Mouse (Mus musculus) embryonic stem cell, embryonic (primary cell): ENCODE data around the gene Mrpl39.

Source experiments
- CTCF ChIA-PET, 4 experiments: fragments of 300-600 bp in 2 of 4; fragments of 350-600 bp in 2 of 4; sonication (Branson Sonifier 250); formaldehyde crosslinking; loops; one replicate each; lab custom pipeline; 2022; ENCODE audit warnings: inconsistent platforms in 2 of 4; lab: Charles Lee
- POLR2A ChIA-PET, 4 experiments: fragments of 300-600 bp in 2 of 4; fragments of 350-600 bp in 2 of 4; sonication (Branson Sonifier 250); formaldehyde crosslinking; loops; one replicate each; lab custom pipeline; 2022; ENCODE audit warnings: antibody characterized with exemption in 4 of 4, inconsistent platforms in 1 of 4; lab: Charles Lee

The Mrpl39 gene

DNA sequence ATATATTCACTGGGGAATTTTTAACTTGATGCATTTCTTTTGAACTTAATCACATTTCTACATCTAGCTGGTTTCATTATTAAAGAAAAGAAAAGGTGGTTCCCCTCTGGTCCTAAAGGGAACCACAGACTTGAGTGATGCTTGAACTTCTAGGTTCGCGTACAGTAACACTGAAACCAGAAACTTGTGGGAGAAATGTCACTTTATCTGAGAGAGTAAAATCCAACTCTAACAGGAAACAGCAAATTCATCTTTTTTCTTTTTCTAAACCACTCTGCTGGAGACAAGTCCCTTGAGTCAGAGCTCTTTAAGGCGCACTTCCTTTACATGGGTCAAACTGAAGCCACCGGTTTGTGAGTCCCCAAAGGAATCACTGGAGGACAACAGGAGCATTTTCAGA lies 22.4 kb downstream of the Mrpl39 start:
- ChIA-PET POLR2A (interaction anchor here in 1 of 4 experiments (1.0 to 1.5 kb wide), 2 partner anchors 8 to 9 kb away, joined by 3 to 4 read pairs; no protein-coding TSS in a partner anchor), CTCF (no interaction called here)

DNA sequence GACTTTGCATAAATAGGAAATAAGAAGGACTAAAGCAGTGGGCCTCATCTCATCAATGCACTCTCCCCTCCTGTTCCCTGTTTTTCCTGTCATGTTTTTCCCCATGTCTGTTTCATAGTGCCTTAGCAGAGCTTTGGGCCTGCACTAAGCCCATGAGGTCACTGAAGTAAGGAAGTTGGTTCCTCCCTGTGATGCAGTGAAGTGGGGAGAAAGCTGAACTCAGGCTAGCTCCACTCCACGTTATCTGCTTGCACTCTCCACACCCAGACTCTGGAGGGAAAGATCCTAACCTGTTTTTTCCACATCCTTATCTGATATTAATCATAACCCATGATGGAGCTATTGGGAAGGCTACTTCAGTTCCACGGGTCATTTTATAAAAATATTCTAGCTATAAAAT lies 26.9 kb downstream of the Mrpl39 start:
- CTCF ChIA-PET: no interaction called here
- POLR2A ChIA-PET: interaction anchor here in 2 of 4 experiments (0.6 to 1.4 kb wide), 2 partner anchors 10 to 25 kb away, joined by 3 read pairs; no protein-coding TSS in a partner anchor

GRCm38 (mm10) chr16:84707802-84708201 lies 27.7 kb downstream of the Mrpl39 start:
- ChIA-PET CTCF (no interaction called here), POLR2A (no interaction called here)

DNA sequence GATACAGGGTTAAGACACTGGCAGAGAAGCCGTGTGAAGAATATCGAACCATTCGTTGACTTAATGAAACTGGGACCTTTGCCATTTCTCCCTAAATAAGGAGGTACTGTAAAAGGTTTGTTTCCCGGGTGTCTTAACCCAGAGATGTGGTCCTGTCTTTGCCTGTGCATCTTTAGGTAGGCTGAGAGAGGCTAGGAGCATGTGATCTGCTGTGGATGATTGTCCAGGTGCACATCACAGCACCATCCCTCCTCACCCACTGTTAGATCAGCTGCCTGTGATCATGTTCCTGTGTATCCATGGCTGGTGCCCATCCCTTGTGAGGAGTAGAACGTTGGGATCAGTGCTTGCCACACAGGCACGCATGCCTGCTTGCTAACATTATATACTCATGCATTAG lies 29.0 kb downstream of the Mrpl39 start:
- POLR2A ChIA-PET: no interaction called here
- CTCF ChIA-PET: interaction anchor here in 1 of 4 experiments (0.5 kb wide), 1 partner anchor 71 kb away, joined by 3 read pairs; no protein-coding TSS in a partner anchor

DNA sequence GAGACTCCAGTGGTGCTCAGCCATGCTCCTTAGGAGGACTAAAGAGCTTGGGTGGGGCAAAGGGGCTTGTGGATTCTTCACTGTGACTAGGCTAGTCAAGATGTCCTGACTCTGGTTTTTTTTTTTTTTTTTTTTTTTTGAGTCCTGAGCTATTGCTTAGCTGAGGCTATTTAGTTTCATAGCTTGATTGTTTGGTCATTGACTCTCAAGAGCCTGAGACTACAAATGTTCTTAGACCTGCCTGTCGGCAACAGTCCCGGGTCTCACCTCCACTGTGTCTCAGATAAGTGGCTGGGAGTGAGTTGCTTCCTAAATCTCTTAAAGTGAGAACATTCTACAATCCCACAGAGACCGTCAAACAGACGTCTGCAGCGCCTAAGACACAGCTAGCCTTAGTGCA lies 30.0 kb downstream of the Mrpl39 start:
- POLR2A ChIA-PET: interaction anchor here in 1 of 4 experiments (0.6 to 0.7 kb wide), 2 partner anchors 215 to 474 kb away, joined by 4 to 5 read pairs; no protein-coding TSS in a partner anchor
- CTCF ChIA-PET: no interaction called here

DNA sequence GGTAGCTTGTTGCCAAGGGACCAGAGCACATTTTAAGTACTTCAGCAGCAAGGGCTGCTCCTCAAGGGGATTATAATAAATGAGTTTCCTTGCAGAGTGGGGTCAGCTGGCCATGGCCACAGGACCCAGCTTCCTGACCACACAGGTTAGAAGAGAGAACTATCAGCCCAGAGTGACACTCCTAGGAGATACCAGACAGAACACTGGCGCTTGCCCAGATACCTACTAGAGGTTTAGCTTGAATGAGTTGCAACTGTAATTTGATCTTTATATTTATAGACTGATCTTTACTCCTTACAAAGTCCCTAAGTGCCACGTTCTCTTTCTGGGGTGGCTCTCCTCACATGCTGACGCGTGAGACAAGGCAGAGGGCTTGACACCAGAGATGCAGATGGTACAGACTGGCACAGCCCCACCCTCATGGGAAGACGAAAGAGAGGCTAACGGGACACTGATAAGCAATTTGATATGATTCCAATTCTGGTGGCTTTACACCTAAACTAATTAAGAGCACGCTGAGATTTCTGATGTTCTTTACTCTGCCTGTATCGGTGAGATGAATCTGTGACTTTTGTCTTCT lies 30.8 kb downstream of the Mrpl39 start:
- POLR2A ChIA-PET: interaction anchor here in 2 of 4 experiments (0.6 to 1.1 kb wide), 7 partner anchors 9 to 467 kb away, joined by 3 to 8 read pairs (median 3); partner anchors contain the start of gene Jam2 (in 1 of the 2)
- CTCF ChIA-PET: no interaction called here

DNA sequence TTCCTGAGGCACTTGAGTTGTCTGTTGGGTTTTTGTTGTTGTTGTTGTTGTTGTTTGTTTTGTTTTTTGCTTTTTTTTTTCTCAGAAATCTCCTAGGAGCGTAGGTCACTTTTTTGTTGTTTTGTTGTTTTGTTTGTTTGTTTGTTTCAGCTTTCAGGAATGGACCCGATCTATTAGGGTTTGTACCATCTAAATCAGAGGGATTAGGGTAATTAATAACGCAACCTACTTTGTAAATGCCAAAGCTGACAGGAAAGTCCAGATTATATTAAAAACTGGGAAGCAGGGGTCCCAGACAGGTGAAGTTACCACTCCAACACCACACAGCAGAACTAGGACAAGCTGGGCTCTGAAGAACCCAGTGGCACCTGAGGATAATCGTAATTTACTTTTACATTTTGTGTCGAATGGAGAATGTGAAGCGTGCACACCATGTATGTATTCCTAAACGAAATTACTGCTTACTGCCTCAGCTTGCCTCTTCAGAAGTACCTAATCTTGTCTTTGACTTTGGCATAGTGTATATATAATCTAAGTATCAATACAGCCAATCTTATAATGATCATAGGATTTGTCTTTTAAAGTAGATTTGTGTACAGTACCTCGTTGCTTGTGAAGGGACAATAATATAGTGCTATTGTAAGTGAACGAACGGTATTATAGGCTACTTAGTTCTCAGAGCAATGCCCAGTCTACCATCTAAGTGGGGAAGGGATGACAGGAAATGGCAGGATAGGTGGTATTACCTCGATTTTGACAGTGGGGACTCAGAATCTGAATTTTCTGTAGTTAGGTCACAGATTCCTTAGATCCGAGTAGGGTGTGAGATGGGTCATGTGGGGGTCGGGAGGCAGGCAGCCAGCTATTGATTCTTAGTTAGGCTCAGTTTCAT lies 31.5 kb downstream of the Mrpl39 start:
- ChIA-PET POLR2A (interaction anchor here in 2 of 4 experiments (0.7 to 1.1 kb wide), 8 partner anchors 9 to 171 kb away, joined by 3 to 4 read pairs (median 3); partner anchors contain the start of gene Jam2 (in 1 of the 2)), CTCF (no interaction called here)

- POLR2A ChIA-PET: interaction anchor here in 2 of 4 experiments (0.7 to 1.5 kb wide), 6 partner anchors 13 to 172 kb away, joined by 3 read pairs; partner anchors contain the start of gene Jam2 (in 1 of the 2)
- CTCF ChIA-PET: no interaction called here
Observed at GRCm38 (mm10) chr16:84703129-84703768, 32.3 kb downstream of the Mrpl39 start.

- POLR2A ChIA-PET: interaction anchor here in 2 of 4 experiments (1.5 kb wide), 2 partner anchors 12 to 22 kb away, joined by 3 to 4 read pairs; no protein-coding TSS in a partner anchor
- CTCF ChIA-PET: no interaction called here
Observed at GRCm38 (mm10) chr16:84702230-84703128, 33.1 kb downstream of the Mrpl39 start.

DNA sequence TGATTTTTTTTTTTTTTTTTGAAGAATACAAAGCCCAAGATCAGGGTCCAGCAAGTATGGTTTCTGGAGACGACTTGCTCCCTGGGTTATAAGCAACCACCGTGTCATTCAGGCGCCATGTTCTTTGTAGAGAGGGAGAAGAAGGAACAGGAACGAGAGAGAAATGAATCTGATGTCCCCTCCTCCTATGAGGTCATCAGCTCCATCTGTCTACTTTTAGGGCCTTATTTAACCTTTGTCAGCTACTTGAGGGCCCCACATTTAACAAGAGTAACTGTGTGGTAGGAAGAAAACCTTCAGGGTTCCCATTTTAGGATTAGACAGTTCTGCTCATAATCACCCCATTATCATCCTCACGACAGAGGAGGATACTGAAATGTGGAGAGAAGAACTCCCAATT lies 34.5 kb downstream of the Mrpl39 start:
- ChIA-PET POLR2A (interaction anchor here in 2 of 4 experiments (0.6 to 1.5 kb wide), 2 partner anchors 24 to 117 kb away, joined by 4 read pairs; no protein-coding TSS in a partner anchor), CTCF (no interaction called here)

DNA sequence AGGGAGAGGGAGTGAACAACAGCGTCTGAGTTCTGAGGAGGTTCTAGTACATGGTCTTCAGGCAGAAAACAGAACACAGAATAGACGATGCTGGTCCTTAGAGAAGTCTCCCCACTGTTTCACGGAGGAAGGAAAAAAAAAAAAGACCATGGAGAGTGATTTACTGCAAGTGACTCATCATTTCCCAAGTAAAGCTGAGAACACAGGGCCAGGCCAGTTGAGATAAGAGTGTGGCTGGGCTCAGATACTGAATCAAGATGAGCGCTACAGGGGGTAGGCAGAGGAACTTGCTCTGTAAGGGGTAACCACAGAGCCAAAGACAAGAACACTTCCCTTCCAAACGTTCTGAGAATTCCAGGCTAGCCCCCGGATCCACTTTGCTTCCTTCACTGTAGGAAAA lies 36.8 kb downstream of the Mrpl39 start:
- CTCF ChIA-PET: no interaction called here
- POLR2A ChIA-PET: no interaction called here

GRCm38 (mm10) chr16:84696178-84696577 lies 39.4 kb downstream of the Mrpl39 start:
- POLR2A ChIA-PET: no interaction called here
- CTCF ChIA-PET: no interaction called here

GRCm38 (mm10) chr16:84681991-84682390 lies 53.6 kb downstream of the Mrpl39 start:
- CTCF ChIA-PET: interaction anchor here in 1 of 4 experiments (0.7 kb wide), 1 partner anchor 8 kb away, joined by 3 read pairs; no protein-coding TSS in a partner anchor
- POLR2A ChIA-PET: no interaction called here

DNA sequence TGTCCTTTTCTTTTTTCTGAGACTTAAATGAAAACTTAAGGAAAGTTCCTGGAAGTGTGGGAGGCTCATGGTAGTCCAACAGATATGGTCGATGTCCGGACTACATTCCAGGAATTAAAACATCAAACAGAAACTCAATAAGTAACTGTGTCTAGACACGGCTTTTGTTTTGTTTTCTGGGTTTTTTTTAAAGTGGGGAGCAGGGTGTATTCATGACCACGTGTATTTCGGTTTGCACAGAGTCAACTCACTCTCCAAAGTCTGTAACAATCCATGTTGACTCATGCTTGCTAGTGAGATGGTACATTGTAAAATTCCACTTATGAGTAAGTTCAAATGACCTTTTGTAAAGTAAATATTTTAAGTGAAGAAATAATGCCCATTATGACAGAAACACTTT lies 54.8 kb downstream of the Mrpl39 start:
- POLR2A ChIA-PET: no interaction called here
- CTCF ChIA-PET: no interaction called here

GRCm38 (mm10) chr16:84677292-84677691 lies 58.2 kb downstream of the Mrpl39 start:
- CTCF ChIA-PET: no interaction called here
- POLR2A ChIA-PET: no interaction called here
